Mouse (Mus musculus): ENCODE data around the gene Rnf26.
A peak's percentile ranks its signal among the peaks of the same experiment; 100 is the strongest.

The Rnf26 gene

GRCm38 (mm10) chr9:44073115-44073514 lies 40.2 kb downstream of the Rnf26 start:
- no peak for DNase-seq

GRCm38 (mm10) chr9:44072599-44072915 lies 40.8 kb downstream of the Rnf26 start:
- no peak for DNase-seq

- no peak for DNase-seq
Observed at GRCm38 (mm10) chr9:44071914-44072598, 41.3 kb downstream of the Rnf26 start.

GRCm38 (mm10) chr9:44070844-44071231 lies 42.5 kb downstream of the Rnf26 start:
- DNase-seq, result no peak

GRCm38 (mm10) chr9:44070113-44070843 lies 43.0 kb downstream of the Rnf26 start:
- DNase-seq, result no peak

GRCm38 (mm10) chr9:44069252-44069651 lies 44.1 kb downstream of the Rnf26 start:
- no peak for DNase-seq

GRCm38 (mm10) chr9:44067960-44068330 lies 45.4 kb downstream of the Rnf26 start:
- DNase-seq, result no peak

- no peak for DNase-seq
Observed at GRCm38 (mm10) chr9:44067241-44067959, 45.9 kb downstream of the Rnf26 start.

GRCm38 (mm10) chr9:44066785-44067225 lies 46.5 kb downstream of the Rnf26 start, which contains the start of gene Usp2:
Gene Usp2 (plus strand): TSS chr9:44067021.
- DNase-seq, result peak; percentile 98 to 100

GRCm38 (mm10) chr9:44065177-44065576 lies 48.1 kb downstream of the Rnf26 start:
- DNase-seq, result no peak

GRCm38 (mm10) chr9:44058606-44059005 lies 54.7 kb downstream of the Rnf26 start:
- DNase-seq, result no peak

- no peak for DNase-seq
Observed at GRCm38 (mm10) chr9:44053936-44054335, 59.4 kb downstream of the Rnf26 start.

- no peak for DNase-seq
Observed at GRCm38 (mm10) chr9:44052855-44053254, 60.5 kb downstream of the Rnf26 start.

- no peak for DNase-seq
Observed at GRCm38 (mm10) chr9:44049381-44050165, 63.7 kb downstream of the Rnf26 start.

- DNase-seq, result no peak
Observed at GRCm38 (mm10) chr9:44048541-44049380, 64.6 kb downstream of the Rnf26 start.

- DNase-seq, result no peak
Observed at GRCm38 (mm10) chr9:44047571-44048490, 65.5 kb downstream of the Rnf26 start.

GRCm38 (mm10) chr9:44047071-44047470 lies 66.2 kb downstream of the Rnf26 start:
- DNase-seq, result no peak

- no peak for DNase-seq
Observed at GRCm38 (mm10) chr9:44046426-44046825, 66.9 kb downstream of the Rnf26 start.

GRCm38 (mm10) chr9:44045884-44046272 lies 67.4 kb downstream of the Rnf26 start:
- no peak for DNase-seq

Data from lung, postnatal 4 days (tissue).